Comparison of ENCODE assay signal across 22 mouse cellular contexts in genomic region chr7:19214369-19214768, GRCm38 (mm10). TPM values are rescaled to one million over a fixed set of nuclear protein-coding genes. Genes with fewer than 3 reads are reported as not detected.
A peak's percentile ranks its signal among the peaks of the same experiment; 100 is the strongest.
DNase-seq lines count a peak whose midpoint lies in the region; ATAC-seq and TF ChIP-seq lines count a peak whose summit lies in the region.
"Had no signal": no experiment of that assay in that cellular context is flagged by ENCODE, and none has a peak within 500 bp of the region (broad histone marks: within the 10 kb centered on the region; RNA-seq: fewer than 3 reads in every experiment).

No protein-coding gene starts in this region.

- H3K27me3 ChIP-seq in hindbrain, embryonic 16.5 days (replicated peaks; ENCODE audit: control insufficient read depth, insufficient read depth, low read length) = no peaks in the 10 kb centered on the region; the same call in 1 of the 2 replicates
- no peaks in the 10 kb centered on the region for H3K27me3 ChIP-seq in hindbrain, postnatal 0 days (ENCODE audit: insufficient read depth, low read length)
- H3K27me3 ChIP-seq in midbrain, postnatal 0 days (ENCODE audit: insufficient read depth, low read length) = no peaks in the 10 kb centered on the region
- H3K27me3 ChIP-seq in midbrain, embryonic 10.5 days (ENCODE audit: low read depth, poor library complexity, severe bottlenecking) = peaks cover 21% of the 10 kb centered on the region

- 0 out of 2 replicates have a peak overlapping the region, but pooled peaks have one; percentile 12 for H3K4me2 ChIP-seq in hindbrain, embryonic 16.5 days (ENCODE audit: low read length)
- no peak overlapping the region; the same call in 1 of the 2 replicates for H3K4me2 ChIP-seq in hindbrain, postnatal 0 days (ENCODE audit: low read depth, low read length)
- H3K4me2 ChIP-seq in midbrain, postnatal 0 days (ENCODE audit: low read depth, low read length, poor library complexity, severe bottlenecking) = no peak overlapping the region
- H3K4me2 ChIP-seq: embryonic facial prominence, embryonic 15.5 days; lung, embryonic 14.5 days; midbrain, embryonic 13.5 days had no signal

- H3K27ac ChIP-seq in hindbrain, embryonic 16.5 days (ENCODE audit: low read depth, low read length) = no peak overlapping the region
- H3K27ac ChIP-seq in hindbrain, postnatal 0 days = no peak overlapping the region
- no peak overlapping the region for H3K27ac ChIP-seq in midbrain, postnatal 0 days (ENCODE audit: low read depth, low read length)
- no peak overlapping the region for H3K27ac ChIP-seq in midbrain, embryonic 10.5 days (replicated peaks)
- H3K27ac ChIP-seq: embryonic facial prominence, embryonic 15.5 days; hindbrain, embryonic 10.5 days; macrophage; midbrain, embryonic 13.5 days; stomach, postnatal 0 days had no signal

- peaks cover 8% of the 10 kb centered on the region for H3K4me1 ChIP-seq in hindbrain, embryonic 16.5 days (ENCODE audit: control insufficient read depth, insufficient read depth, low read depth, low read length)
- no peaks in the 10 kb centered on the region for H3K4me1 ChIP-seq in hindbrain, postnatal 0 days (ENCODE audit: insufficient read depth, low read length)
- H3K4me1 ChIP-seq in midbrain, postnatal 0 days (ENCODE audit: insufficient read depth, low read length) = no peaks in the 10 kb centered on the region
- H3K4me1 ChIP-seq in midbrain, embryonic 10.5 days = peaks cover 37% of the 10 kb centered on the region

- no peak for TF ChIP-seq CTCF in hindbrain, postnatal 0 days (IDR thresholded peaks at IDR 0.05; ENCODE audit: low read depth)
- no peak for TF ChIP-seq CTCF in midbrain, postnatal 0 days (IDR thresholded peaks at IDR 0.05)

- DNase-seq in hindbrain, postnatal 0 days (ENCODE audit: low spot score) = no peak
- no peak for DNase-seq in midbrain, postnatal 0 days (ENCODE audit: low spot score)
- DNase-seq in midbrain, embryonic 10.5 days (ENCODE audit: low spot score) = no peak
- no peak for DNase-seq in left cerebral cortex, adult 18-20 months (ENCODE audit: low spot score in 2 of 2)
- DNase-seq in frontal cortex, postnatal 14 days (ENCODE audit: low spot score in 2 of 2) = no peak
- DNase-seq: adrenal gland, adult 8-10 months; cerebellum, adult 9-11 months; embryo, embryonic 11 days; kidney, adult 18-20 months; kidney, postnatal 25 days; lung, embryonic 14.5 days had no signal

- ATAC-seq in hindbrain, embryonic 16.5 days = no peak
- ATAC-seq in hindbrain, postnatal 0 days = no peak
- no peak for ATAC-seq in midbrain, postnatal 0 days (ENCODE audit: low FRiP score)
- ATAC-seq in granulocyte monocyte progenitor cell, adult 5-6 weeks (replicated peaks; ENCODE audit: poor library complexity, severe bottlenecking) = peak; percentile 57
- ATAC-seq: forebrain, embryonic 16.5 days; midbrain, embryonic 13.5 days had no signal

- WGBS in hindbrain, embryonic 16.5 days = 67% methylated on average over 7 of the region's 7 CpGs
- 62% methylated on average over 7 of the region's 7 CpGs for WGBS in hindbrain, postnatal 0 days
- WGBS in midbrain, postnatal 0 days = 69% methylated on average over 7 of the region's 7 CpGs
- WGBS in midbrain, embryonic 10.5 days = 75% methylated on average over 7 of the region's 7 CpGs

- H3K9me3 ChIP-seq in hindbrain, embryonic 16.5 days (ENCODE audit: control insufficient read depth, low read length) = no peaks in the 10 kb centered on the region
- no peaks in the 10 kb centered on the region for H3K9me3 ChIP-seq in hindbrain, postnatal 0 days (ENCODE audit: low read length)
- no peaks in the 10 kb centered on the region for H3K9me3 ChIP-seq in midbrain, postnatal 0 days (ENCODE audit: low read length)
- H3K9me3 ChIP-seq in midbrain, embryonic 10.5 days (replicated peaks) = 0 out of 2 replicates have a peak, but pooled peaks cover 5% of the 10 kb centered on the region
- H3K9me3 ChIP-seq: embryonic facial prominence, embryonic 15.5 days; midbrain, embryonic 13.5 days had no signal

- no peak overlapping the region for H3K4me3 ChIP-seq in hindbrain, embryonic 16.5 days (ENCODE audit: low read length)
- no peak overlapping the region for H3K4me3 ChIP-seq in hindbrain, postnatal 0 days (ENCODE audit: low read length)
- H3K4me3 ChIP-seq in midbrain, postnatal 0 days (ENCODE audit: low read depth, low read length) = no peak overlapping the region
- no peak overlapping the region for H3K4me3 ChIP-seq in midbrain, embryonic 10.5 days
- H3K4me3 ChIP-seq: embryonic facial prominence, embryonic 15.5 days; hindbrain, embryonic 10.5 days; midbrain, embryonic 13.5 days; myocyte had no signal

- H3K36me3 ChIP-seq in hindbrain, embryonic 16.5 days (ENCODE audit: control insufficient read depth, insufficient read depth, low read length) = no peaks in the 10 kb centered on the region
- no peaks in the 10 kb centered on the region for H3K36me3 ChIP-seq in hindbrain, postnatal 0 days (ENCODE audit: insufficient read depth, low read length)
- H3K36me3 ChIP-seq in midbrain, postnatal 0 days (ENCODE audit: insufficient read depth, low read length) = no peaks in the 10 kb centered on the region
- no peaks in the 10 kb centered on the region for H3K36me3 ChIP-seq in midbrain, embryonic 10.5 days
- H3K36me3 ChIP-seq: embryonic facial prominence, embryonic 15.5 days; hindbrain, embryonic 10.5 days; midbrain, embryonic 13.5 days had no signal

- no peak overlapping the region for H3K9ac ChIP-seq in hindbrain, embryonic 16.5 days (ENCODE audit: low read depth, low read length)
- H3K9ac ChIP-seq in hindbrain, postnatal 0 days (replicated peaks; ENCODE audit: low read length) = no peak overlapping the region
- H3K9ac ChIP-seq in midbrain, postnatal 0 days (replicated peaks; ENCODE audit: low read length, poor library complexity, severe bottlenecking) = 0 out of 2 replicates have a peak overlapping the region, but pooled peaks have one; percentile 8
- H3K9ac ChIP-seq: embryonic facial prominence, embryonic 15.5 days; lung, embryonic 14.5 days; midbrain, embryonic 13.5 days had no signal

RNA-seq across cellular contexts. Expression of gene Gpr4, which starts 2.0 kb away (rescaled TPM):
- polyA plus RNA-seq in hindbrain, embryonic 16.5 days (2015; fragmentation: Nextera tagmentation; extraction: Ambion mirVana) = 3.1 and 4.4 TPM in 2 replicates
- total RNA-seq in hindbrain, postnatal 0 days (2014; rRNA removed) = 3.8 and 4.5 TPM in 2 replicates
- polyA plus RNA-seq in hindbrain, postnatal 0 days (2015; fragmentation: Nextera tagmentation; extraction: Ambion mirVana) = 4.1 and 4.4 TPM in 2 replicates
- total RNA-seq in midbrain, postnatal 0 days (2014; rRNA removed) = 3.1 and 4.7 TPM in 2 replicates
- polyA plus RNA-seq in midbrain, postnatal 0 days (2015; fragmentation: Nextera tagmentation; extraction: Ambion mirVana) = 6.1 and 6.2 TPM in 2 replicates
- 2.4 and 2.6 TPM in 2 replicates for polyA plus RNA-seq in midbrain, embryonic 10.5 days (2016; fragmentation: Nextera tagmentation; extraction: Ambion mirVana)
- not detected in 2 replicates for total RNA-seq in granulocyte monocyte progenitor cell, adult 5-6 weeks (2014; fragmentation: Nextera tagmentation)
- total RNA-seq in granulocyte monocyte progenitor cell, adult 5-6 weeks (2017) = not detected in 2 replicates
- total RNA-seq in left cerebral cortex, adult 18-20 months (2021) = 1 to 10 TPM; 2.5 to 3.6 TPM
- total RNA-seq: neutrophil, adult 5-6 weeks had no signal

RNA-seq across cellular contexts. Expression of gene Opa3, which starts 13.8 kb away (rescaled TPM):
- polyA plus RNA-seq in hindbrain, embryonic 16.5 days (2015; fragmentation: Nextera tagmentation; extraction: Ambion mirVana) = 39.9 and 41.5 TPM in 2 replicates
- total RNA-seq in hindbrain, postnatal 0 days (2014; rRNA removed) = 44.2 and 47.7 TPM in 2 replicates
- 34.6 and 37.1 TPM in 2 replicates for polyA plus RNA-seq in hindbrain, postnatal 0 days (2015; fragmentation: Nextera tagmentation; extraction: Ambion mirVana)
- total RNA-seq in midbrain, postnatal 0 days (2014; rRNA removed) = 34.8 and 40.1 TPM in 2 replicates
- polyA plus RNA-seq in midbrain, postnatal 0 days (2015; fragmentation: Nextera tagmentation; extraction: Ambion mirVana) = 33.4 and 33.9 TPM in 2 replicates
- 51.0 and 51.9 TPM in 2 replicates for polyA plus RNA-seq in midbrain, embryonic 10.5 days (2016; fragmentation: Nextera tagmentation; extraction: Ambion mirVana)
- 20.7 and 35.1 TPM in 2 replicates for total RNA-seq in granulocyte monocyte progenitor cell, adult 5-6 weeks (2014; fragmentation: Nextera tagmentation)
- 14.6 and 18.3 TPM in 2 replicates for total RNA-seq in granulocyte monocyte progenitor cell, adult 5-6 weeks (2017)
- 10 to 100 TPM; 47.3 to 47.6 TPM for total RNA-seq in left cerebral cortex, adult 18-20 months (2021)

RNA-seq across cellular contexts. Expression of gene Eml2, which starts 38.1 kb away (rescaled TPM):
- 9.4 and 12.3 TPM in 2 replicates for polyA plus RNA-seq in hindbrain, embryonic 16.5 days (2015; fragmentation: Nextera tagmentation; extraction: Ambion mirVana)
- 88.2 and 103 TPM in 2 replicates for total RNA-seq in hindbrain, postnatal 0 days (2014; rRNA removed)
- polyA plus RNA-seq in hindbrain, postnatal 0 days (2015; fragmentation: Nextera tagmentation; extraction: Ambion mirVana) = 15.0 and 18.9 TPM in 2 replicates
- 83.7 and 89.0 TPM in 2 replicates for total RNA-seq in midbrain, postnatal 0 days (2014; rRNA removed)
- polyA plus RNA-seq in midbrain, postnatal 0 days (2015; fragmentation: Nextera tagmentation; extraction: Ambion mirVana) = 13.1 and 13.4 TPM in 2 replicates
- polyA plus RNA-seq in midbrain, embryonic 10.5 days (2016; fragmentation: Nextera tagmentation; extraction: Ambion mirVana) = 4.3 and 4.8 TPM in 2 replicates
- total RNA-seq in granulocyte monocyte progenitor cell, adult 5-6 weeks (2014; fragmentation: Nextera tagmentation) = 4.1 and 18.1 TPM in 2 replicates
- total RNA-seq in granulocyte monocyte progenitor cell, adult 5-6 weeks (2017) = 10.4 and 22.7 TPM in 2 replicates
- total RNA-seq in left cerebral cortex, adult 18-20 months (2021) = 100 to 1,000 TPM; 141 to 147 TPM

RNA-seq across cellular contexts. Expression of gene Gipr, which starts 48.4 kb away (rescaled TPM):
- 2.0 and 2.9 TPM in 2 replicates for polyA plus RNA-seq in hindbrain, embryonic 16.5 days (2015; fragmentation: Nextera tagmentation; extraction: Ambion mirVana)
- 2.0 and 3.0 TPM in 2 replicates for total RNA-seq in hindbrain, postnatal 0 days (2014; rRNA removed)
- 0.85 and 1.3 TPM in 2 replicates for polyA plus RNA-seq in hindbrain, postnatal 0 days (2015; fragmentation: Nextera tagmentation; extraction: Ambion mirVana)
- 2.3 and 7.4 TPM in 2 replicates for total RNA-seq in midbrain, postnatal 0 days (2014; rRNA removed)
- polyA plus RNA-seq in midbrain, postnatal 0 days (2015; fragmentation: Nextera tagmentation; extraction: Ambion mirVana) = 1.7 and 2.3 TPM in 2 replicates
- 0.60 and 1.5 TPM in 2 replicates for polyA plus RNA-seq in midbrain, embryonic 10.5 days (2016; fragmentation: Nextera tagmentation; extraction: Ambion mirVana)
- total RNA-seq in granulocyte monocyte progenitor cell, adult 5-6 weeks (2014; fragmentation: Nextera tagmentation) = not detected in 2 replicates
- total RNA-seq in granulocyte monocyte progenitor cell, adult 5-6 weeks (2017) = 0.26 TPM in 1 of 2 replicates, not detected in the other
- total RNA-seq in left cerebral cortex, adult 18-20 months (2021) = 1 to 10 TPM; 1.4 to 1.8 TPM
- total RNA-seq: liver, adult 2 months; neutrophil, adult 5-6 weeks had no signal
- polyA plus RNA-seq: liver, adult 2 months; macrophage had no signal

RNA-seq across cellular contexts. Expression of gene Vasp, which starts 57.2 kb away (rescaled TPM):
- polyA plus RNA-seq in hindbrain, embryonic 16.5 days (2015; fragmentation: Nextera tagmentation; extraction: Ambion mirVana) = 39.9 and 42.9 TPM in 2 replicates
- 62.6 and 68.3 TPM in 2 replicates for total RNA-seq in hindbrain, postnatal 0 days (2014; rRNA removed)
- 35.5 and 37.0 TPM in 2 replicates for polyA plus RNA-seq in hindbrain, postnatal 0 days (2015; fragmentation: Nextera tagmentation; extraction: Ambion mirVana)
- 50.9 and 56.9 TPM in 2 replicates for total RNA-seq in midbrain, postnatal 0 days (2014; rRNA removed)
- polyA plus RNA-seq in midbrain, postnatal 0 days (2015; fragmentation: Nextera tagmentation; extraction: Ambion mirVana) = 31.4 and 32.3 TPM in 2 replicates
- 49.3 and 52.7 TPM in 2 replicates for polyA plus RNA-seq in midbrain, embryonic 10.5 days (2016; fragmentation: Nextera tagmentation; extraction: Ambion mirVana)
- 60.7 and 70.5 TPM in 2 replicates for total RNA-seq in granulocyte monocyte progenitor cell, adult 5-6 weeks (2014; fragmentation: Nextera tagmentation)
- 52.8 and 63.3 TPM in 2 replicates for total RNA-seq in granulocyte monocyte progenitor cell, adult 5-6 weeks (2017)
- total RNA-seq in left cerebral cortex, adult 18-20 months (2021) = 10 to 100 TPM; 13.6 to 15.1 TPM
